Mouse (Mus musculus) right cerebral cortex, postnatal 25 days (tissue): ENCODE results near the gene Ccm2.

Experiments
- DNase-seq: peaks from one replicate; pipeline ENCODE4 v3.0.0; 2022

Ccm2 gene

DNA sequence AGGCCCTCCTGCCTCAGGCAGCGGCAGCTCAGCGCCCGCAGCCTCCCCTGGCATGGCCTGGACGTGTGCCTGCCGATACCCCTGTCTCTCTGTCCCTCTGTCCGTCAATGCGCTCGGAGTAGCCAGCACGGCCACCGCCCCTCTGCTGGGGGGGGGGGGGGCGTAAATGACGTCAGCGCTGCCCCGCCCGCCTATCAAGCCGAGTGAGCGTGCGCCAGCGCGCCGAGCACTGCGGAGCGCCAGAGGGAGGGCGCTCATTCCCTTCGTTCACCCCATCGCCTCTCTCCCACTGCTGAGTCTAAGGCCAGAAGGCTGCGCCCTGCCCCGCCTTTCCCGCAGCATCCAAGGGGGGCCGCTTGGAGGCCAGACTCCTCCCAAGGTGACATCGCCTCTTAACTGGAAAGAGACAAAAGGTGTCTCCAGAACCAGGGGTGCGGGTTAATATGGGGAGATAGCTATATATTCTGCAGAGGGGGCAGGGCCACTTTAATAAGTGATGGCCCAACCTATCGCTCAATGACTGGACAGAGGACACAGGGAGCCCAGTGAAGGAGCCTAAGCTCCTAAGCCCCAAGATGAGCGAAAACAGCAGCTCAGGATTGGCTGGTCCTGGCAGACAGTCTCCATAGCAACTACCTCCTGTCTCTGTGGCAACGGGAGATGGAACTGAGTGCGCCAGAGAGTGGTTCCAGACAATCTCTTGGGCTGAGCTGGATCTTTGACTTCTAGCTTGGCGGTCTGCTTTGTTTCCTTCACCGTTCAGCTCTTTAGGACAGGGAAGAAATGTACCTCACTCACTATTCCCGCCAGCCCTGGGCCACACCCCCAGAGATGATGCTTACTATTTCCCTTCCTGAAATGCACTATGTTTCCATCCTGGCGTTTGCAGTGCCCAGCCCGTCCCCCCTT is 59.1 kb downstream of the Ccm2 start, which contains the start of gene Nacad:
TSS of gene Nacad (minus strand) at position 563 of the 909 bp plus-strand sequence.
- DNase-seq, result peak; percentile 78

DNA sequence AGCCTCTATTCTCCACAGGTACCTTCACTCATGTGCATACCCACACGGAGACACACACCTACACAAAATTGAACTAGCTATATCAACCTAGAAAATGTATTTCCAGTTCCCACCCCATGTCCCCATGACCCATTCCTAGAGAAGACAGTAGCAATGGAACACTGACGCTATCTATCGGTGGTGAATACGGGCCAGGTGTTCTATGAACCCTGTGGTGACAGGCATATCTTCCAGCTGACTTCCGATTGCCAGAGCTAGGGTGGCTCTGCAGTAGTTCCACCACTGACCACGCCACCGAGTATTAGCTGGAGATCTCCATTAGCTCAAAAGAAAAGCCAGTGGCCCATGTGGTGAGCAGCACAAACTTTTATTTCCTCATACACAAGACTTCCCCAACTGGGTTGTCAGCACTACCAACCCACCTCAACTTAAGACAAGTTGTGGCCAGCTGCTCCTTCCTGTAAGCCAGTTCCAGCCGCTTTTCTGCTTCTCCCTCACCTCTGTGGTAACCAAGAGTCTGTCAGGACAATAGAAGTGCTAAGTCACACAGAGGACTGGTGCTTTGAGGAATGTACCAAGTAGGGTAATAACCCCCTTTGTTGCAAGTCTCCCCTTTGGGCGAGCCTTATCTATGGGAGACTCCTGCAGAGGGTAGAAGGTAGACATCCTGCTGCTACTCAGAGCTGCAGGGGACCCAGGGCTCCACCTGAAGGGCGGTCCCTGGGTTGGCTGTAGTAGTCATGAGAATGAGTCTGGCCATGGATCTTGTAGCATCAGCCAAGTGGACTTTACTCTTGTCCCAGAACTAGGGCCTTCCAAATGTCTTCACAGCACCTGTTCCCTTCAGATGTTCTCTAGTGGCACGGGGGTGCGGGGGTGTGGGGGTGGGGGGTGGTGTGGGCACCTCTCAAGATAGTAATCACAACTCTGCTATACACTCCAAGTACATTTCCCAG is 68.8 kb downstream of the Ccm2 start:
- DNase-seq, result no peak

DNA sequence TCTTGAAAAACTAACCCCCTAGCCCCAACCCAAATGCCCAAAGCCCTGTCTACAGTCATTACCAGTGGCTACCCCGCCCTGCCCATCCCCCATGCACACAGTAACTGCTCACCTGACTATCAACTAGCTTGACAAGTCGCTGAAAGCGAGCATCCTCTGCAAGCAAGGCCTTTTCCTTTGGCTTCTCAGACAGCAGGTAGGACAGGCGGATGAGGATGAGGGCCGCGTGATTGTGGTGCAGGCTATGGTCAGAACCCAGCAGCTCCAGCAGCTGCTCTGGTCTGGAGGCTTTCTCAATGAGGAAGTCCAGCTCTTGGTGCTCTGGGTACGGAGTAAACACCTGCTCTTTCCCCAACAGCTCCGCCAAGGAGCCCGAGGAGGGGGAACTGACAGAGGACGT is 77.0 kb downstream of the Ccm2 start:
- no peak for DNase-seq

DNA sequence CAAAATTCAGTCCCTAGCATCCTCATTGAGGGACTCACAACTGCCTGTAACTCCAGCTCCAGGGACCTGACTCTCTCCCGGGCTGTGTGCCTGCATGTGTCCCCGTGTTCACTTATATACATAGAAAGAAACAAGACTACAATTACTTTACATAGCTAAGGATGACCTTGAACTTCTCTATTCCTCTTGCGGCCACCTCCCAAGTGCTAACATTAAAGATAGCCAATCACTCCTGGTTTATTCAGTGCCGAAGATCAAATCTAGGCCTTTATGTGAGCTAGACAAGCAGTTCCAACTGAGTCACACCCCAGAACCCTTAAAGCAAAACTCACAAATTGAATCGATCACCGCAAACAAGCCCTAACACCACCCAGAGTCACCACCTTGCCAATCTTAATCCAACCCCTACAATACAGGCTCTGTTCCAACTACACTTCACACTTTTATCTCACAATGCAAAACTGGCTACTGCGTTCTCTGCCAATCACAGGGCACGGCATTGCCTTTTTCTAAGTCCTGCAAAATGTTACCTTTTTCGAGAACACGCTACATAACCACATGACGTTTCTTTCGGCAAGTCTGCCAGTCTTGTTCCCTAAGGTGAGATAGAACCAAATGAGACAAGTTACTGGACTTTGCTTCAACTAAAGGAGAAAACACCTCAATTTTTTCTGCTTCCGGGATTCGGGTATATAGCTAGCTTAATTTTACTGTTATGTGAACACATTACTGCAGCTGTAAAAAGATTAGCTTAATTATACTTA is 78.1 kb downstream of the Ccm2 start:
- no peak for DNase-seq

DNA sequence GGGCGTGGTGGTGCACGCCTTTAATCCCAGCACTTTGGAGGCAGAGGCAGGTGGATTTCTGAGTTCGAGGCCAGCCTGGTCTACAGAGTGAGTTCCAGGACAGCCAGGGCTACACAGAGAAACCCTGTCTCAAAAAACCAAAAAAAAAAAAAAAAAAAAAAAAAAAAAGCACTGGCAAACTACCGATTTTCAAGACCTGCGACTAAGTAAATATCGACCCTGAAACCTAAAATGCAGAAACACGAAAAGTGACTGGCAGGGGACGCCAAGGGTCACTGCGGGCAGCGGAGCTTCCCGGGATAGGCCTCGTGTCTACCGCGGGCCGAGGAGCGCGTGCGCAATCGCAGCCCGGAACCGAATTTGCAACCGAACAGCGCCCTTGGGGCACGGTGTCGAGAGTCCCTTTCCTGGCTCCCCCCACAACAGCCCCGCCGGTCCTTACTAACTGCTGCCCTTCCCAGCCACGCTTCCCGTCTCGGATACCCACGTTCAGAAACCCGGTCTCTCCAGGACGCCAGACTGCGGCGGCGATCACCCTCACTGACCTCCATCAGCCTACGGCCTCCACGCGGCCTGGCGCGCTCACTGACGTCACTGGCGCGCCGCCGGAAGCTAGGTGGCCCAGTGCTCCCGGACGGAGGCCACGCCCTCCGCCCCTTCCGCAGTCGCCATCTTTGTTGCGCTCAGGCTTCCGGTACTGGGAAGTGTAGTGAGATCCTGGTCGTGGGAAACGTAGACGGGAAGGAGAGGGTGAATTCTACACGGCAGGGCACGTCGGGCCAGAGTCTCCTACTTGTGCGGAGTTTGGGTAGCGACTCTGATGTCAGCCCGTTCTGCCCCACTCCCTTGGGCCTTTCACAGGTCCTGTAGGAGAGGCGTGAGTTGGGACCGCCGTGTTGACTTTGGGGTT is 79.0 kb downstream of the Ccm2 start, which contains the start of gene Tbrg4:
TSS of gene Tbrg4 (minus strand) at position 590 of the 910 bp plus-strand sequence.
- peak; percentile 94 for DNase-seq

DNA sequence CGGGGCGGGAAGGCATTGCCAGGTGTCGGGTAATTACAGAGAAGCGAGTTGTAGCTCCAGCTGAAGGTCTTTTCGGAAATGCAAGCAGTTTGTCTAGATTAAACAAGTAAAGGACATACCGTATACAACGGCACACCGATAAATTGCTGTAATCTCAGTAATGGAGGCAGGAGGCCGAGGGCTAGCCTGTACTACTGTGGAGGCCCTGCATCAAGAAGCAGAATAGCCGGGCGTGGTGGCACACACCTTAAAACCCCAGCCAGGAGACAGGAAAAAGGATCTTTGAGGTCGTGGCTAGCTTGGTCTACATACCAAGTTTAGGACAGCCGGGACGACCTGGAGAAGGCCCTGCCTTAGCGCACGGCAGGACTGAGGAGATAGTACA is 79.7 kb downstream of the Ccm2 start:
- no peak for DNase-seq

DNA sequence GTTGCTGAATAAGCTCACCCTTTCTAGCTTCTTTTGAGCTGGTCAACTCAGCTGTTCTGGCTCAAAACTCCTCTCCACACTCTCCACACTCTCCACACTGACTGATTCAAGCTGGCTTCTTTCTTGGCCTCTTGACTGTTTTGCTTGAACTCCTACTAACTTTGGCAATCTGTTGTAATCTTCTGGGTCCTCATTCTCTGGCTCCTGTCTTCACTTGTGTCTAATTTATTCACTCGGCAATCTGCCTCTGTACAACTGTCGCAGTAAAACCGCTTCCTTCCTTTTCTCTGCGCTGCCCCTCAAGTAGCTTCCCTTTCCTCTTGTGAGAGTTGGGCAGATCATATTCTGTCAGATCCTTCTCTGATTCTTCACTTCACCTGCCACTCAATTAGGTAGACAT is 81.0 kb downstream of the Ccm2 start:
- no peak for DNase-seq

DNA sequence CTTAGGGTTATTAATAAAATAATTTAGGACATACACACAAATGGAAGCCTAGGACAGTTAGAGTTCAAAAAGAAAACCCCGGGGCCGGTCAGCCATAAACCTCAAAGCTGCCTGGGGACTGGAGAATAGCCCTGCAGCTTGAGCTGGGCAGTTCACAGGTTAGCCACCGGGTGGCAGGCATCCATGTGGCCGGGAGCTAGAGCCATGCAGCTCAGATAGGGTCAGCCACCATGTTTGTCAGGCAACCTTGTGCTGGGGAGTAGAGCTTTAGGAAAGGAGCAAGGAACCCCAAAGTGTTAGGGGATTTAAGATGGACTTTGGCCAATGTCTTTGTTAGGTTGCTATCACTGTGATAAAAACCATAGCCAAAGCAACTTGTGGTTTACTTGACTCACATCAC is 81.9 kb downstream of the Ccm2 start:
- DNase-seq, result peak; percentile 16

DNA sequence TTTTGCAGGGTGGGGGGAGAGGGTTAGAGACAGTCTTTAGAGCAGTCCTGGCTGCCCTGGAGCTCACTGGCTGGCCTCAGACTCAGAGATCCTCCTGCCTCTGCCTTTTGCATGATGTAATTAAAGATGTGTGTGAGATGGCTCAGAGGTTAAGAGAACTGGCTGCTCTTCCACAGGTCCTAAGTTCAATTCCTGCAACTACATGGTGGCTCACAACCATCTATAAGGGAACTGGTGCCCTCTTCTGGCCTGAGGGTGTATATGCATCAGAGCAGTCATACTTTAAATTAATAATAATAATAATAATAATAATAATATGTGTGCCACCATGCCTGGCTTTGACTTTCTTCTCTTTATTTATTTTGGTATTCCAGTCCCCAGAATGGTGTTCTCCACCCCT is 83.0 kb downstream of the Ccm2 start:
- no peak for DNase-seq

DNA sequence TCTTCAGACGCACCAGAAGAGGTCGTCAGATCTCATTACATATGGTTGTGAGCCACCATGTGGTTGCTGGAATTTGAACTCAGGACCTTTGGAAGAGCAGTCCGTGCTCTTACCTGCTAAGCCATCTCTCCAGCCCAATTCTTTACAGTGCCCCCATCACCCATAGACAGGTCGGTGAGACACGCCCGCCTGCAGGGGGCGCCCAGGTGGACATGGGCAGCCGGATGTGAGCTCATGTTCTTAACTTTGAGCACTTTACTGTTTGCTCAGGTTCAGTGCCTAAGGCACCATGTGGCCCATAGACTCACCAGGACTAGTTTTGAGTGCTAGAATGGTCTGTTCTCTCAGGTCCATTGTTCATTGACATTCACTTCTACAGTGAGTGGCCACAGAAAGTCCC is 89.5 kb downstream of the Ccm2 start:
- no peak for DNase-seq

DNA sequence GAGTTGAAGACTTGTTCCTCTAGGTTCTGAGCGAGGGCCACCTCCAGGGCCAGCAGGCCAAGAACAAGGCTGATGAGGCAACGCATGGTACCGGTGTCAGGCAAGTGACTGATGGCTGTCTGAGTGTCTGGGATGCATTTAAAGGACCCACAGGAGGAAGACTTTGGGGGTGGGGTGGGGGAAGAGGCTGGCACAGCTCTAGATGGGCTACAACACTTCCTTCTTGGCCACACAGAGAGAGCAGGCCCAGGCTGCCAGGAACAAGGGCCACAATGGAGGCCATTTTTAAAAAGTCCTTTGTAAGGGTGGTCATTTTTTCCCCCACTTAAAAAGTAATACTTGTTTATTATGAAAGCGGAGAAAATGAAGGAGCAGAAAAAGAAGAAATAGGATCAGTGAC is 91.8 kb downstream of the Ccm2 start, which contains the start of gene Wap:
TSS of gene Wap (minus strand) at position 101 of the 400 bp plus-strand sequence.
- no peak for DNase-seq

DNA sequence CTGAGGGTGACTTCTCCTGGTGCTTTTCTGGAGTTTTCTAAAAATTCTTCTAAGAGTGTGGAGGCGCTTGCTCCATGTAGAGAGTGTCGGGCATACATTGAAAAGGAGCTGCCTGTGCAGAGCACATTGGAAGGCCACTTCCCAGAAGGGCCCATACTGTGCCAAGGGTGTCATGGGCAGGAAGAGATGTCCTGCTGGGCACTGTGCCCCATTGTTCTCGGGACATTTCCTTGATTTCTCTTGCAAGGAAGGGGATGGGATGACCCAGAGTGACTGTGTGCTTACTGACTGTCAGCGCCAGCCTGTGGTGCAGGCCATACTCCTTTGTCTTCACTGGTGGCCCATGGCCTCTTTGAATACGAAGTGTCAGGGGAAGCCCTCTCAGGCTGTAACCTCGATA is 92.4 kb downstream of the Ccm2 start:
- no peak for DNase-seq

DNA sequence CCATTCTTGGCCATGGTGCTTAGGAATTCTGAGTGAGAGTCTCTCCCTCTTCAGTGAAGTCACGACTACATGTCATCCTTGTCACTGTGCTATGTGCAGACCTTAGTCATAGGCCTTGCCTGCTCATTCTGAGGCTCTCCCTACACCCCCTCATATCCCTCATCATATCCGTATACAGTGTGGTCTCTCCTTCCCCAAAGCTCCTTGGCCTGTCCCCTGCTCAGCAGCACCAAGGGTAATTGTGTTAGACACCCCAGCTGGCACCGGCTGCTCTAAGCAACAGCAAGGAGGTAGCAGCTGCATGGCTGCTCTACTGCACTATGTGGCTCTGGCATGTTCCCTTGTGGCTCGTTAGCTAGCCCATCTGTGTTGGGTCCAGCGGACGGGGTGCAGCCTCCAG is 97.9 kb downstream of the Ccm2 start:
- DNase-seq, result no peak
